Mouse (Mus musculus): ENCODE results near the gene Tsnaxip1. TPM values are rescaled to one million over a fixed set of nuclear protein-coding genes. Genes with fewer than 3 reads are reported as not detected.

The Tsnaxip1 gene
- polyA plus RNA-seq, 1 experiment, result 0.25 TPM

DNA sequence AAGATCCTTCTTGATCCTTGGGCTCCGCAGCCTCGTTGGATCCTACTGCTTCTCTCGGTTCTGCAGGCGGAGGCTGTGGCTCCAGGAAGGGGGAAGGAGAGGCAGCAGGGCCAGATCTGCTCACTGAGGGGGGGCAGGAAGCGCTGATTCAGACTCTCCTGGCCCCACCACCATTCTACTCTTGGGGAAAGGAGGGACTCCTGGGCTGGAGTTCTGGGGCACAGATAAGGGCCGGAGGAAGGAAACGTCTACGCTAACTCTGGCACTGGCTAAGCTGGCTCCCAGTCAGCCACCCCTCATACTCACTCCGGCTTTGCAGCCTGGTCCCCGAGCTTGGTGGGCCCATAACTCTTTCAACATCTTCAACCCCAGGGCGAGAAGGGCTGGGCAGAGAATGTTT is 19.1 kb downstream of the Tsnaxip1 start:
- TF ChIP-seq POLR2A (IDR thresholded peaks at IDR 0.05; ENCODE audit: borderline replicate concordance, insufficient read depth, low read length) (no peak), CTCF (IDR thresholded peaks at IDR 0.05; ENCODE audit: borderline replicate concordance, insufficient read depth, low read depth, low read length) (no peak)
- 93% methylated on average over 11 of the region's 11 CpGs for WGBS
- DNase-seq, result no peak
- Histone ChIP-seq H3K4me1 (ENCODE audit: control insufficient read depth, insufficient read depth, low read length) (no peaks in the 10 kb centered on the region), H3K4me3 (replicated peaks; ENCODE audit: insufficient read depth, low read depth, low read length) (no peak overlapping the region), H3K27ac (ENCODE audit: insufficient read depth, low read length) (no peak overlapping the region), H3K27me3 (ENCODE audit: control insufficient read depth, insufficient read depth, low read length) (no peaks in the 10 kb centered on the region)

DNA sequence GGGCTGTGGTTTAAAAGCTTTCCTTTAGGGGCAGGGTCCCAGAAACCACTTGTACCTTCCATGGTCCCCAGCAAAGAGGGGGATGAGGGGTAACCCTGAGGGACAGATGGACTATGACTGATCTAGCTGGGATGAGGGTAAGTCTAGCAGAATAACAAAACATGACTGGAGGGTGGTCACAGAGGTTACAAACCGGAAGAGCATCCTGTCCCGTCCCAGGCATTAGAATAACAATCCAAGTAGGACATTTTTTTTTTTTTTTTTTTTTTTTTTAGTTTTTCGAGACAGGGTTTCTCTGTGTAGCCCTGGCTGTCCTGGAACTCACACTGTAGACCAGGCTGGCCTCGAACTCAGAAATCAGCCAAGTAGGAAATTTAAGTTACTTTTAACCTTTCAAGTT is 22.5 kb downstream of the Tsnaxip1 start:
- Histone ChIP-seq H3K4me3 (replicated peaks; ENCODE audit: insufficient read depth, low read depth, low read length) (no peak overlapping the region), H3K27ac (ENCODE audit: insufficient read depth, low read length) (no peak overlapping the region), H3K27me3 (ENCODE audit: control insufficient read depth, insufficient read depth, low read length) (no peaks in the 10 kb centered on the region), H3K4me1 (ENCODE audit: control insufficient read depth, insufficient read depth, low read length) (no peaks in the 10 kb centered on the region)
- TF ChIP-seq POLR2A (IDR thresholded peaks at IDR 0.05; ENCODE audit: borderline replicate concordance, insufficient read depth, low read length), result no peak
- TF ChIP-seq CTCF (IDR thresholded peaks at IDR 0.05; ENCODE audit: borderline replicate concordance, insufficient read depth, low read depth, low read length), result no peak
- no peak for DNase-seq
- WGBS, result 82% methylated on average over 4 of the region's 4 CpGs

DNA sequence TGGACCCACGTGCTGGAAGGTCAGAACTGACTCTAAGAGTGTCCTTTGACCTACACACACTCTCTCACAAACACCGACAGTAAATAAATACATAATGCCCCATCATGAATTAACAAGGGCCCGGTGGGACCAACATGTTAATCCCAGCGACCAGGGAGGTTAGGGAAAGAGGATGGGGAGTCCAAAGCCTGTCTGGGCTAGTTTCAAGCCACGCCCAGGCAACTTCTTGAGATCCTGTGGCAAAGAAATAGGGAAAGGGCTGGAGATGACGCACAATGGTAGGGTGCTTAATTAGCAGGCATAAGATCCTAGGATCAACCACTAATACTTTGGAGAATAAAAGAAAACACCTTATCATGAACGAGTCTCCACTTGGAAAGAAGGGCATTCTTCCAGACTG is 23.1 kb downstream of the Tsnaxip1 start:
- WGBS, result 71% methylated on average over 7 of the region's 7 CpGs
- TF ChIP-seq POLR2A (IDR thresholded peaks at IDR 0.05; ENCODE audit: borderline replicate concordance, insufficient read depth, low read length), result no peak
- DNase-seq, result no peak
- Histone ChIP-seq H3K4me1 (ENCODE audit: control insufficient read depth, insufficient read depth, low read length) (no peaks in the 10 kb centered on the region), H3K4me3 (replicated peaks; ENCODE audit: insufficient read depth, low read depth, low read length) (no peak overlapping the region), H3K27ac (ENCODE audit: insufficient read depth, low read length) (no peak overlapping the region), H3K27me3 (ENCODE audit: control insufficient read depth, insufficient read depth, low read length) (no peaks in the 10 kb centered on the region)

DNA sequence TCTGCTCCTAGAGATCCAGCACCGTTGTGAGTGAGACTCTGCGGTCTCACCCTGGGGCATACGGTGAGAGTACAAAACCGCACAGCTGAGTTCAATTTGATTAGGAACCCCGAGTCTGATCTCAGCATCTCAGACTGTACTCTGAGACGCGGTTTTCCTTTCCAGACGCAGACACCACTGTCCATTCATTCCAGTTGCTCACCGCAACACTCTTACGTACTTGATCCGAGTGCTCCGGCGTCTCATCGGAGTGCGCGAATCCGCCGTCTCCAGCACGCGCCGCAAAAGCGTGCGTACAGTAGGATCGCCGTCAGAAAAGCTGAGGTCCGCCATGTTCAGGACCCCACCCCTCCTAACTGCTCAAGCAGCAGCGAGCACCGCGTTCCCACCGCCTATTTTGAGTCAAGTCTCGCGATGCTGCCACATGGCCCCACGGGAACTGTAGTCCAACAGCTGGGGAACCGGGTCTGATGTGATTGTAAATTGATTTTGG is 24.2 kb downstream of the Tsnaxip1 start:
- WGBS, result under 1% methylated on average over 34 of the region's 34 CpGs
- no peak overlapping the region for H3K27ac ChIP-seq (ENCODE audit: insufficient read depth, low read length)
- peak; percentile 84 for DNase-seq

DNA sequence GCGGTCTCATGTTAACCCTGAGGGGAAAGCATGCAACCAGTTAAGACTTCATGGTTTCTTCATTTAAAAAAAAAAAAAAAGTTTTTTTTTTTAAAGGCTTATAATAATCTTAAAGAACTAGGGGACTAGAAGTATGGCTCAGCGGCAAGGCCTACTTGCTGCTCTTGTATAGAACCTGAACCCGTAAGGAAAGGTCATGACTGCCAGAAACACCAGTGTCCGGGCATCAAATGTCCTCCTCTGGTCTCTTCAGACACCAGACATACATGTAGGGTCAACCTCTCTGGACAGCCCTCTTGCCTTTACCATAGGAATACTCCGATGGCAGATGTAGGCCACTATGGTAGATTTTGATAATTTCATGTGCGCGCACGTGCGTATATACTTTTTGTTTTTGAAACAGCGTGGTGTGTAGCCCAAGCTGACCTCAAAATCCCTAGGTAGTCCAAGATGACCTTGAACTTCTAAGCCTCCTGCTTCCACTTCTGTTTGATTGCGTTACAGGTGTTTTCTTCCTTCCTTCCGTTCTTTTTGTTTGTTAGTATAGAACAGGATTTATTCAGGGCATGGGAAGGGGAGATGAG is 24.7 kb downstream of the Tsnaxip1 start:
- TF ChIP-seq CTCF (IDR thresholded peaks at IDR 0.05; ENCODE audit: borderline replicate concordance, insufficient read depth, low read depth, low read length), result no peak
- no peak for TF ChIP-seq POLR2A (IDR thresholded peaks at IDR 0.05; ENCODE audit: borderline replicate concordance, insufficient read depth, low read length)
- WGBS, result 81% methylated on average over 12 of the region's 12 CpGs
- Histone ChIP-seq H3K27ac (ENCODE audit: insufficient read depth, low read length) (no peak overlapping the region), H3K4me1 (ENCODE audit: control insufficient read depth, insufficient read depth, low read length) (no peaks in the 10 kb centered on the region), H3K27me3 (ENCODE audit: control insufficient read depth, insufficient read depth, low read length) (no peaks in the 10 kb centered on the region), H3K4me3 (replicated peaks; ENCODE audit: insufficient read depth, low read depth, low read length) (peak overlapping the region; percentile 69)
- peak in 1 of 2 experiments; percentile 32 for DNase-seq

More for the DNA sequence above, 24.2 kb downstream of the Tsnaxip1 start:
- H3K27me3 ChIP-seq (ENCODE audit: control insufficient read depth, insufficient read depth, low read length), result no peaks in the 10 kb centered on the region
- H3K4me3 ChIP-seq (replicated peaks; ENCODE audit: insufficient read depth, low read depth, low read length), result peak overlapping the region; percentile 69
- TF ChIP-seq CTCF (IDR thresholded peaks at IDR 0.05; ENCODE audit: borderline replicate concordance, insufficient read depth, low read depth, low read length), result no peak
- peak; percentile 79 for TF ChIP-seq POLR2A (IDR thresholded peaks at IDR 0.05; ENCODE audit: borderline replicate concordance, insufficient read depth, low read length)
- no peaks in the 10 kb centered on the region for H3K4me1 ChIP-seq (ENCODE audit: control insufficient read depth, insufficient read depth, low read length)

DNA sequence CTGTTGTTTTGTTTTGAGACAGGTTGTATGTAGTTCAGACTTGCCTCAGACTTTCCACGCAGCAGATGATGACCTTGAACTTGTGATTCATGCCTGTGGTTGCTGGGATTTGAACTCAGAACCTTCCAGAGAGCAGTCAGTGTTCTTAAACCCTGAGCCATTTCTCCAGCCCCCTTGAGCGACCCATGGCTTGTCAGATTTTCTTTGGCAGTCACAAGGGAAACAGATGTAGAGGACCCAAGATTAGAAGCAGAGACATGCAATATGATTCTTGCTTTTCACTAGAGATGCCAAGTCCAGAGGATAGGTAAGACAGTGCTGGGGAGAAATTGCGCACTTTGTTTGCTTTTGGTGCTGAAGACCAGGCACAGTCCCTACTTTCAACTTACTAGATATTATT is 25.6 kb downstream of the Tsnaxip1 start, which contains the start of gene Cenpt:
TSS of gene Cenpt (minus strand) at position 101 of the 400 bp plus-strand sequence.
- no peaks in the 10 kb centered on the region; the same call in 1 of the 2 replicates for H3K4me1 ChIP-seq (ENCODE audit: control insufficient read depth, insufficient read depth, low read length)
- 88% methylated on average over 3 of the region's 3 CpGs for WGBS
- H3K27ac ChIP-seq (ENCODE audit: insufficient read depth, low read length), result no peak within 1 kb of the TSS
- no peak for DNase-seq
- TF ChIP-seq CTCF (IDR thresholded peaks at IDR 0.05; ENCODE audit: borderline replicate concordance, insufficient read depth, low read depth, low read length) (no peak), POLR2A (IDR thresholded peaks at IDR 0.05; ENCODE audit: borderline replicate concordance, insufficient read depth, low read length) (no peak)
- H3K27me3 ChIP-seq (ENCODE audit: control insufficient read depth, insufficient read depth, low read length), result no peaks in the 10 kb centered on the region
- no peak within 1 kb of the TSS for H3K4me3 ChIP-seq (replicated peaks; ENCODE audit: insufficient read depth, low read depth, low read length)

DNA sequence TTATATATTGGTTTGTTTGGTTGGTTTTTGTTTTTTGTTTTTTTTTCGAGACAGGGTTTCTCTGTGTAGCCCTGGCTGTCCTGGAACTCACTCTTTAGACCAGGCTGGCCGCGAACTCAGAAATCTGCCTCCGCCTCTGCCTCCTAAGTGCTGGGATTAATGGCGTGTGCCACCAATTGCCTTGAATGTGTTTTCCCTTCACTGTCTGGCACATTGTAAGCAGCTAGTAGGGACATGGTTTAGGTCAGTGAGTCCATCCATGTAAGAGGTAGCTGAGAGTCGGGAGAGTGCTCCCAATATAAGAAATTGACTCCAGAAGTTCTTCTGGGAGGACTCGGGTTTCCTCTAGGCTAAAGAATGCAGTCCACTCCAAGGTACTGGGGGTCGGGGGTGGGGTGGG is 26.8 kb downstream of the Tsnaxip1 start:
- WGBS, result 32% methylated on average over 8 of the region's 8 CpGs
- H3K4me3 ChIP-seq (replicated peaks; ENCODE audit: insufficient read depth, low read depth, low read length), result no peak overlapping the region
- no peaks in the 10 kb centered on the region; the same call in 1 of the 2 replicates for H3K4me1 ChIP-seq (ENCODE audit: control insufficient read depth, insufficient read depth, low read length)
- no peak for DNase-seq
- TF ChIP-seq CTCF (IDR thresholded peaks at IDR 0.05; ENCODE audit: borderline replicate concordance, insufficient read depth, low read depth, low read length), result no peak
- no peaks in the 10 kb centered on the region for H3K27me3 ChIP-seq (ENCODE audit: control insufficient read depth, insufficient read depth, low read length)
- no peak overlapping the region for H3K27ac ChIP-seq (ENCODE audit: insufficient read depth, low read length)

DNA sequence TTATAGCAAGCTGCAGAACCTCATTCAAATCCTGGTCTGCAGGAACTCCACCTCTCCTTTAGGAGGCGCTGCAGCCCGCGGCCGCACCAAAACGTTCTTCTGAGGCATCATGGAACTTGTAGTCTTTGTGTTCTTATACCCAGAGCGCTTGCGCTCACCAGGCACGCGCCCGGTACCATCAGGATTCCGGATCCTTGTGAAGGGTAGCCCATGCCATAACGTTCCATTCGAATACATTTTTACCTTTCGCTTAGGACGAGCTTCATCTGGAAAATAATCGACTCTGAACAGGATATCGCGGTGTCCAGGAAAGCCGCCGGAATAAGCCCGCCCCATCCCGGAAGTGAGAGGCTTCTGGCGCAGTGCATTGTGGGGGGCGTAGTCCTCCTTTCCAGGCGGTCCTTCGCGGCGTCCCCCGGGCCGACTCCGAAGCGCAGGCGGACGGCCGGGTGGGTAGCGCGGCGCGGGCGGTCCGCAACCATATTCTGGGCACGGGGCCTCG is 27.2 kb downstream of the Tsnaxip1 start, which contains the start of gene Thap11:
TSS of gene Thap11 (plus strand) at position 418 of the 502 bp plus-strand sequence.
- peak; percentile 90 to 94 for DNase-seq
- peak within 1 kb of the TSS; percentile 93 for H3K27ac ChIP-seq (ENCODE audit: insufficient read depth, low read length)
- TF ChIP-seq POLR2A (IDR thresholded peaks at IDR 0.05; ENCODE audit: borderline replicate concordance, insufficient read depth, low read length) (no peak), CTCF (IDR thresholded peaks at IDR 0.05; ENCODE audit: borderline replicate concordance, insufficient read depth, low read depth, low read length) (peak; percentile 83)
- H3K27me3 ChIP-seq (ENCODE audit: control insufficient read depth, insufficient read depth, low read length), result no peaks in the 10 kb centered on the region
- peak within 1 kb of the TSS; percentile 99 for H3K4me3 ChIP-seq (replicated peaks; ENCODE audit: insufficient read depth, low read depth, low read length)
- H3K4me1 ChIP-seq (ENCODE audit: control insufficient read depth, insufficient read depth, low read length), result no peaks in the 10 kb centered on the region; the same call in 1 of the 2 replicates
- under 1% methylated on average over 43 of the region's 43 CpGs for WGBS

Measured in cerebellum, adult 2 months (tissue).